Mouse (Mus musculus) bone marrow, adult 2 months (tissue): ENCODE data around the gene Ccdc144b.

Experiments
- CTCF ChIP-seq: fragments of 200-500 bp; IDR thresholded peaks from 2 replicates; pipeline ENCODE4 v1.5.1; 2011; ENCODE audit warnings: low read length, control low read depth; ENCODE audit not compliant: control insufficient read depth, insufficient read depth
- POLR2A ChIP-seq: fragments of 200-500 bp; IDR thresholded peaks from 2 replicates; pipeline ENCODE4 v1.6.1; 2011; ENCODE audit warnings: low read depth, mild to moderate bottlenecking, control low read depth, low read length, borderline replicate concordance; ENCODE audit not compliant: control insufficient read depth

- TF ChIP-seq POLR2A (no peak), CTCF (no peak)
Measured at GRCm38 (mm10) chr3:35994552-35995531, 58.5 kb downstream of the Ccdc144b start.
